Mouse (Mus musculus) heart, postnatal 0 days (tissue): Measurements from ENCODE around the gene Fgfr2.

Experiments
- CTCF ChIP-seq: IDR thresholded peaks from 2 replicates; pipeline ENCODE4 v1.5.1; 2016; ENCODE audit warnings: antibody characterized with exemption, control low read depth, low read depth
- EP300 ChIP-seq: IDR thresholded peaks from 2 replicates; pipeline ENCODE4 v1.6.1; 2016; ENCODE audit warnings: antibody characterized with exemption, low read depth

DNA sequence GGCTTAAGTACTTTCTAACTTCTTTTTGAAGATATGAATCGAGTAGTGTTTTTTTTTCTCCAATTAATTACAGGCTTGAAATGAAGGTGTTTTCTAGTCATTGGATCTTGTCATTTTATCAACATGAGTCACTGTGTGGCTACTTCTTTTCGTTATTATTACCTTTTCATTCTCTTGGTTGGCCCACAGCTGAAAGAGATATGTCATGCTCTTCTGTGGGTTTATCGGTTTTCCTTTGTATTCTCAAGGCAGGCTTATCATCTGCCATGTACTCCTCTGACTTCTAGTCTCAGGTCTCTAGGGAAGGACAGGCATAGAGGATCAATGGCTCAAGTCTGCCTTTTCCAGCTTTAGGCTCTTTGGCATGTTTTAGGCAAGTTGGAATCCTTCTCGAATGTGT, 712.2 kb downstream of the Fgfr2 start:
- TF ChIP-seq EP300 (no peak), CTCF (no peak)
